ENCODE assay signal across 8 mouse cellular contexts in genomic region chr11:16951761-16952010, GRCm38 (mm10). TPM values are rescaled to one million over a fixed set of nuclear protein-coding genes. Genes with fewer than 3 reads are reported as not detected.
DNase-seq lines count a peak whose midpoint lies in the region; ATAC-seq and TF ChIP-seq lines count a peak whose summit lies in the region.

No protein-coding gene starts in this region.

- no peak for ATAC-seq in forebrain, embryonic 16.5 days

- no peak for TF ChIP-seq POLR2A in heart, adult 2 months (IDR thresholded peaks at IDR 0.05; ENCODE audit: insufficient read depth, low read depth, low read length)

- WGBS in heart, adult 2 months, result under 1% methylated on average over 9 of the region's 9 CpGs
- 2% methylated on average over 9 of the region's 9 CpGs for WGBS in forebrain, embryonic 16.5 days
- WGBS in macrophage (ENCODE audit: missing documents), result 2% methylated on average over 9 of the region's 9 CpGs

- DNase-seq in heart, adult 2 months, result no peak
- DNase-seq in heart, adult 9 months (ENCODE audit: low spot score in 2 of 2), result no peak
- no peak for DNase-seq in ovary, postnatal 10 days (ENCODE audit: low spot score)
- DNase-seq in cerebellum, adult 9-10 months, result no peak
- no peak for DNase-seq in gastrocnemius, postnatal 10 days

- no peaks in the 10 kb centered on the region for H3K9me3 ChIP-seq in forebrain, embryonic 16.5 days (ENCODE audit: control insufficient read depth, low read length)

- H3K27me3 ChIP-seq in heart, adult 2 months (ENCODE audit: control insufficient read depth, insufficient read depth, low read length), result no peaks in the 10 kb centered on the region
- no peaks in the 10 kb centered on the region for H3K27me3 ChIP-seq in C2C12 (ENCODE audit: control insufficient read depth, insufficient read depth, insufficient read length)
- H3K27me3 ChIP-seq in forebrain, embryonic 16.5 days (replicated peaks; ENCODE audit: control insufficient read depth, insufficient read depth, low read length), result no peaks in the 10 kb centered on the region

- H3K36me3 ChIP-seq in heart, adult 2 months (ENCODE audit: control insufficient read depth, insufficient read depth, low read length), result no peaks in the 10 kb centered on the region
- H3K36me3 ChIP-seq in C2C12 (ENCODE audit: control insufficient read depth, insufficient read depth) (no peaks in the 10 kb centered on the region), macrophage (ENCODE audit: inconsistent target) (no peaks in the 10 kb centered on the region)
- H3K36me3 ChIP-seq in forebrain, embryonic 16.5 days (ENCODE audit: control insufficient read depth, insufficient read depth), result no peaks in the 10 kb centered on the region

- peak overlapping the region; percentile 82 for H3ac ChIP-seq in C2C12 (ENCODE audit: control insufficient read depth, insufficient read length, low read depth)

- no peak for TF ChIP-seq EP300 in heart, adult 2 months (IDR thresholded peaks at IDR 0.05; ENCODE audit: insufficient read depth, low read depth, low read length)

- no peaks in the 10 kb centered on the region for H3K79me2 ChIP-seq in heart, adult 2 months (replicated peaks; ENCODE audit: control insufficient read depth, insufficient read depth, low read length)
- H3K79me2 ChIP-seq in C2C12 (ENCODE audit: control insufficient read depth, insufficient read depth) (peaks cover 6% of the 10 kb centered on the region), macrophage (ENCODE audit: inconsistent target) (no peaks in the 10 kb centered on the region)

- intact Hi-C loops in heart, adult 2 months (cut with DNase I), result loop anchor here (2.0 to 5.0 kb wide), 4 partner anchors 101 to 444 kb away; partner anchors contain the start of genes Cnrip1, Plek, Pno1 and Ppp3r1

- H3K4me3 ChIP-seq in heart, adult 2 months, result peak overlapping the region; percentile 79
- H3K4me3 ChIP-seq in C2C12 (ENCODE audit: insufficient read depth, poor library complexity, severe bottlenecking) (peak overlapping the region; percentile 57), macrophage (ENCODE audit: inconsistent target) (peak overlapping the region; percentile 81)
- H3K4me3 ChIP-seq in forebrain, embryonic 16.5 days (replicated peaks; ENCODE audit: low read length), result peak overlapping the region; percentile 52

- no peak for TF ChIP-seq CTCF in heart, adult 2 months (IDR thresholded peaks at IDR 0.05)
- TF ChIP-seq CTCF in C2C12 (IDR thresholded peaks at IDR 0.05; ENCODE audit: control insufficient read depth, insufficient read depth, insufficient read length), result no peak

- H3K27ac ChIP-seq in heart, adult 2 months, result no peak overlapping the region
- H3K27ac ChIP-seq in forebrain, embryonic 16.5 days (ENCODE audit: low read length), result no peak overlapping the region
- peak overlapping the region; percentile 70 for H3K27ac ChIP-seq in macrophage

- H3K79me3 ChIP-seq in C2C12 (ENCODE audit: low read depth), result no peaks in the 10 kb centered on the region

- H3K9ac ChIP-seq in heart, adult 2 months (ENCODE audit: low read depth, low read length), result peak overlapping the region; percentile 72
- peak overlapping the region; percentile 58 for H3K9ac ChIP-seq in forebrain, embryonic 16.5 days (replicated peaks; ENCODE audit: low read depth, low read length)

- H3K4me1 ChIP-seq in heart, adult 2 months (ENCODE audit: control insufficient read depth, insufficient read depth, low read length), result peaks cover 4% of the 10 kb centered on the region; the same call in 1 of the 2 replicates
- peaks cover 5% of the 10 kb centered on the region; the same call in 1 of the 2 replicates for H3K4me1 ChIP-seq in forebrain, embryonic 16.5 days (replicated peaks; ENCODE audit: control insufficient read depth, insufficient read depth, low read length)

- peak overlapping the region; percentile 75 for H3K4me2 ChIP-seq in forebrain, embryonic 16.5 days (ENCODE audit: low read length)

TF ChIP-seq in C2C12, 6 proteins besides CTCF, POLR2A, EP300 and RAD21:
- TF ChIP-seq CEBPB (IDR thresholded peaks at IDR 0.05; ENCODE audit: low read depth), result no peak
- TF ChIP-seq USF1 (IDR thresholded peaks at IDR 0.05; ENCODE audit: low read depth), result no peak
- TF ChIP-seq MYOG (IDR thresholded peaks at IDR 0.05; ENCODE audit: control insufficient read depth, extremely low read depth, insufficient read length), result no peak
- TF ChIP-seq MAX (IDR thresholded peaks at IDR 0.05), result no peak
- TF ChIP-seq FOSL1 (IDR thresholded peaks at IDR 0.05; ENCODE audit: insufficient read depth, low read length, poor library complexity, severe bottlenecking), result no peak
- no peak for TF ChIP-seq MYOD1 (IDR thresholded peaks at IDR 0.05; ENCODE audit: control insufficient read depth, insufficient read length, low read depth)

RNA-seq across cellular contexts. Expression of gene Fbxo48, which starts 0.5 kb away (rescaled TPM):
- total RNA-seq in heart, adult 2 months (2021), result under 1 TPM; 0.30 to 0.37 TPM
- 0.06 and 0.18 TPM in 2 replicates for polyA plus RNA-seq in heart, adult 2 months (2012; rRNA removed)
- polyA plus RNA-seq in C2C12 (2012; fragmentation: generic; extraction: Trizol) (0.69 TPM), macrophage (2018) (0.65 to 2.4 TPM (median 0.70 TPM) in 3 replicates)
- 0.91 and 1.1 TPM in 2 replicates for polyA plus RNA-seq in forebrain, embryonic 16.5 days (2015; fragmentation: Nextera tagmentation; extraction: Ambion mirVana)
- 1 to 10 TPM in 18 of 26 experiments, under 1 TPM in 8; 0.29 to 4.9 (median 1.5) TPM for total RNA-seq in macrophage (2018; cell fraction: chromatin; rRNA removed)
- total RNA-seq in macrophage (2018; cell fraction: cytosol; rRNA removed), result 1 to 10 TPM in 3 of 26 experiments, under 1 TPM in 23; 0.05 to 1.2 (median 0.62) TPM
- 10 to 100 TPM in 1 of 26 experiments, 1 to 10 TPM in 15, under 1 TPM in 9, not detected in 1; 0.42 to 14.2 (median 1.3) TPM for total RNA-seq in macrophage (2018; cell fraction: nucleus; rRNA removed)
- 1 to 10 TPM in 1 of 2 experiments, under 1 TPM in 1; 0.89 to 1.1 TPM for total RNA-seq in gastrocnemius, postnatal 10 days (2021)
